Mouse (Mus musculus): ENCODE data around the gene Gna11.

GRCm38 (mm10) chr10:81499250-81499901 lies 45.6 kb downstream of the Gna11 start:
- TF ChIP-seq CTCF (conservative IDR thresholded peaks at IDR 0.05; ENCODE audit: insufficient read depth, insufficient read length, low read depth, low read length) (no peak), POLR2A (IDR thresholded peaks at IDR 0.05; ENCODE audit: low read depth, low read length) (no peak)
